11 mouse cellular contexts compared by ENCODE assay signal in genomic region chr17:27422371-27422725, GRCm38 (mm10).
DNase-seq lines count a peak whose midpoint lies in the region; ATAC-seq and TF ChIP-seq lines count a peak whose summit lies in the region.
"Had no signal": no experiment of that assay in that cellular context is flagged by ENCODE, and none has a peak within 500 bp of the region (broad histone marks: within the 10 kb centered on the region; RNA-seq: fewer than 3 reads in every experiment).

No protein-coding gene starts in this region.

- no peak overlapping the region for H3K9ac ChIP-seq in kidney, postnatal 0 days (ENCODE audit: low read depth, low read length)
- no peak overlapping the region for H3K9ac ChIP-seq in intestine, embryonic 16.5 days (ENCODE audit: low read depth, low read length)
- no peak overlapping the region for H3K9ac ChIP-seq in neural tube, embryonic 12.5 days

- ATAC-seq in kidney, postnatal 0 days (replicated peaks; ENCODE audit: low FRiP score, low read depth) = no peak
- no peak for ATAC-seq in intestine, embryonic 16.5 days
- no peak for ATAC-seq in neural tube, embryonic 12.5 days (ENCODE audit: low FRiP score, low read depth)
- ATAC-seq: activated CD4-positive, CD25-positive, alpha-beta regulatory T cell, adult 4 months; inflammation-experienced regulatory T-cells, adult 6 months had no signal

- no peak overlapping the region for H3K4me3 ChIP-seq in kidney, postnatal 0 days (replicated peaks; ENCODE audit: low read depth, low read length)
- H3K4me3 ChIP-seq in forebrain, embryonic 10.5 days = no peak overlapping the region
- H3K4me3 ChIP-seq in intestine, embryonic 16.5 days (ENCODE audit: low read length) = no peak overlapping the region
- no peak overlapping the region for H3K4me3 ChIP-seq in neural tube, embryonic 12.5 days
- H3K4me3 ChIP-seq in cerebellum, adult 2 months (replicated peaks; ENCODE audit: insufficient read depth, low read depth, low read length) = no peak overlapping the region
- H3K4me3 ChIP-seq: megakaryocyte, embryonic 14.5 days had no signal

- peak; percentile 36 for DNase-seq in kidney, postnatal 0 days (ENCODE audit: low spot score)
- no peak for DNase-seq in kidney, postnatal 36 days
- DNase-seq in forebrain, embryonic 10.5 days (ENCODE audit: extremely low spot score, low spot score) = peak; percentile 44
- DNase-seq in B cell, adult 2 months = no peak
- DNase-seq in natural killer cell, adult 2 months (ENCODE audit: low spot score in 2 of 2) = no peak
- no peak for DNase-seq in cerebellum, adult 2 months

- H3K27ac ChIP-seq in kidney, postnatal 0 days = no peak overlapping the region
- peak overlapping the region; percentile 81 for H3K27ac ChIP-seq in forebrain, embryonic 10.5 days
- peak overlapping the region; percentile 42; the same call in 1 of the 2 replicates for H3K27ac ChIP-seq in intestine, embryonic 16.5 days (ENCODE audit: low read length)
- no peak overlapping the region for H3K27ac ChIP-seq in neural tube, embryonic 12.5 days
- no peak overlapping the region for H3K27ac ChIP-seq in cerebellum, adult 2 months (ENCODE audit: insufficient read depth, low read length)

- 0 out of 2 replicates have a peak overlapping the region, but pooled peaks have one; percentile 6 for H3K4me2 ChIP-seq in kidney, postnatal 0 days (ENCODE audit: low read length)
- H3K4me2 ChIP-seq in intestine, embryonic 16.5 days (ENCODE audit: low read depth, low read length) = no peak overlapping the region
- peak overlapping the region; percentile 27 for H3K4me2 ChIP-seq in neural tube, embryonic 12.5 days (replicated peaks)

- 0 out of 2 replicates have a peak, but pooled peaks cover 11% of the 10 kb centered on the region for H3K4me1 ChIP-seq in kidney, postnatal 0 days (replicated peaks; ENCODE audit: insufficient read depth, low read length)
- peaks cover 28% of the 10 kb centered on the region for H3K4me1 ChIP-seq in forebrain, embryonic 10.5 days
- H3K4me1 ChIP-seq in intestine, embryonic 16.5 days (ENCODE audit: control insufficient read depth, insufficient read depth, low read length) = peaks cover 10% of the 10 kb centered on the region; the same call in 1 of the 2 replicates
- H3K4me1 ChIP-seq in neural tube, embryonic 12.5 days = peaks cover 23% of the 10 kb centered on the region
- H3K4me1 ChIP-seq in cerebellum, adult 2 months (ENCODE audit: control insufficient read depth, insufficient read depth, low read length) = peaks cover 56% of the 10 kb centered on the region

- H3K36me3 ChIP-seq in kidney, postnatal 0 days (ENCODE audit: insufficient read depth, low read length) = no peaks in the 10 kb centered on the region
- H3K36me3 ChIP-seq in forebrain, embryonic 10.5 days (replicated peaks) = no peaks in the 10 kb centered on the region
- H3K36me3 ChIP-seq in intestine, embryonic 16.5 days (ENCODE audit: control insufficient read depth, insufficient read depth, low read length) = no peaks in the 10 kb centered on the region
- H3K36me3 ChIP-seq in neural tube, embryonic 12.5 days = no peaks in the 10 kb centered on the region

- H3K27me3 ChIP-seq in kidney, postnatal 0 days (ENCODE audit: insufficient read depth, low read length) = no peaks in the 10 kb centered on the region
- peaks cover 75% of the 10 kb centered on the region for H3K27me3 ChIP-seq in forebrain, embryonic 10.5 days (ENCODE audit: poor library complexity, severe bottlenecking)
- no peaks in the 10 kb centered on the region for H3K27me3 ChIP-seq in intestine, embryonic 16.5 days (replicated peaks; ENCODE audit: control insufficient read depth, insufficient read depth, low read length)
- H3K27me3 ChIP-seq in neural tube, embryonic 12.5 days (replicated peaks) = no peaks in the 10 kb centered on the region
- H3K27me3 ChIP-seq in cerebellum, adult 2 months (ENCODE audit: control insufficient read depth, insufficient read depth, low read length) = no peaks in the 10 kb centered on the region

- 7% methylated on average over 6 of the region's 6 CpGs for WGBS in kidney, postnatal 0 days
- WGBS in forebrain, embryonic 10.5 days = 20% methylated on average over 6 of the region's 6 CpGs
- 8% methylated on average over 6 of the region's 6 CpGs for WGBS in intestine, embryonic 16.5 days
- 8% methylated on average over 6 of the region's 6 CpGs for WGBS in neural tube, embryonic 12.5 days
- under 1% methylated on average over 6 of the region's 6 CpGs for WGBS in cerebellum, adult 2 months

- TF ChIP-seq CTCF in kidney, postnatal 0 days (IDR thresholded peaks at IDR 0.05; ENCODE audit: low read depth) = no peak
- TF ChIP-seq CTCF in cerebellum, adult 2 months (IDR thresholded peaks at IDR 0.05; ENCODE audit: borderline replicate concordance, insufficient read depth, low read depth, low read length) = no peak

- no peak for TF ChIP-seq POLR2A in cerebellum, adult 2 months (IDR thresholded peaks at IDR 0.05; ENCODE audit: borderline replicate concordance, insufficient read depth, low read length)

- no peaks in the 10 kb centered on the region for H3K9me3 ChIP-seq in kidney, postnatal 0 days (replicated peaks; ENCODE audit: low read length)
- H3K9me3 ChIP-seq in forebrain, embryonic 10.5 days = 0 out of 2 replicates have a peak, but pooled peaks cover under 1% of the 10 kb centered on the region
- no peaks in the 10 kb centered on the region for H3K9me3 ChIP-seq in intestine, embryonic 16.5 days (ENCODE audit: control insufficient read depth, low read length)
- no peaks in the 10 kb centered on the region for H3K9me3 ChIP-seq in neural tube, embryonic 12.5 days

Comparison
In these comparisons a context has a peak if more than half of its experiments do, and no peak if none do; other contexts are left out.
1. DNase-seq: peak in kidney, postnatal 0 days (single experiment) and forebrain, embryonic 10.5 days (single experiment); none in kidney, postnatal 36 days (0 of 2), B cell, adult 2 months (0 of 2), natural killer cell, adult 2 months (0 of 2) and cerebellum, adult 2 months (0 of 2).
2. H3K27ac ChIP-seq: peak in forebrain, embryonic 10.5 days (single experiment) and intestine, embryonic 16.5 days (single experiment); none in kidney, postnatal 0 days (single experiment), neural tube, embryonic 12.5 days (single experiment) and cerebellum, adult 2 months (single experiment).